Mouse (Mus musculus) heart, adult 2 months (tissue): ENCODE data around the gene Tubb4b.

Source experiments
- CTCF ChIP-seq: fragments of 200-600 bp; IDR thresholded peaks from 2 replicates; pipeline ENCODE4 v1.8.1; 2022; ENCODE audit warnings: antibody characterized with exemption, mild to moderate bottlenecking, moderate library complexity
- EP300 ChIP-seq: fragments of 200-500 bp; IDR thresholded peaks from 2 replicates; pipeline ENCODE4 v1.6.1; 2011; ENCODE audit warnings: low read depth, low read length, control low read depth; ENCODE audit not compliant: insufficient read depth
- POLR2A ChIP-seq: fragments of 200-500 bp; IDR thresholded peaks from 2 replicates; pipeline ENCODE4 v1.6.1; 2011; ENCODE audit warnings: mild to moderate bottlenecking, low read depth, low read length, control low read depth; ENCODE audit not compliant: insufficient read depth

DNA sequence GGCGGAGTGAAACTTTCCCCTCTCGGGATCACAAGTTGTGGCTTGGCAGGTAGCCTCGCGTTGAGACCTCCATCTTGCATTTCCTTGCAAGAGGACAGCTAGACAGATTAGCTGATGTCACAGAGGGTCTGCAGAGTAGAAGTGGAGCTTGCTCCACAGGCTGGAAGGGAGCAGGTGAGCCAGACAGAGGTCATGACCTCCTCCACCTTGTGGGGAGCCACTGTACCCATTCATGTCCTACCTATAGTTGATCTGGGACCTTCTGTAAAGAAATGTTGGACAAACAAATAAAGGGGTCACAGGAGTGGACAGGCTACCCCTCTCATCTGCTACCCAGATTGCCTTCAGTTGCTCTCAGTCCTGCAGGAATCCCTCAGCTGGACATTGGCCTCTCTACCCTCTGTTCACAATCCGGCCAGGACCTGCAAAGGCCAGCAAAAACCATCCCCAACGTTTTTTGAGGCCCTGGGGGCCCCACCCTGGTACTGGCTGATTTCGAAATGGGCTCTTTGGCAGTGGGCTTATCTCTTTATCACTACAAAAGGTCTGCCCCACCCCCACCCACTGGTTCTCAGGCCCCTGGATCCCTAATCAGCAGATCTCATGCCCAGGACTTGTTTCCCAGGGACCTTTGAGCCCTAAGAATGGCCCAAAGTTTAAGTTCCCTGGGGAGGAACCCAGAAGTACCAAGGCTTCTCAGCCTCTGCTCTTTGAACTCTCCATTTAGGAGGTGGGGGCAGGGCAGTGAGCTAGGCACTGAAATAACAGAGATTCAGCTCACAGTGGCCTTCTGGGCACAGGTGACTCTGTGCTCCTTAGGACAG lies 49.4 kb downstream of the Tubb4b start:
- TF ChIP-seq CTCF: no peak
- no peak for TF ChIP-seq POLR2A
- no peak for TF ChIP-seq EP300
